Mouse (Mus musculus): ENCODE measurements around the gene Lefty2. TPM values are rescaled to one million over a fixed set of nuclear protein-coding genes. Genes with fewer than 3 reads are reported as not detected.
"Not testable (repeated sequence)": the region's sequence is repeated elsewhere in the genome, so short reads cannot be mapped to it uniquely, and the experiment has no call there.

The Lefty2 gene
- polyA plus RNA-seq, 1 experiment = not detected

DNA sequence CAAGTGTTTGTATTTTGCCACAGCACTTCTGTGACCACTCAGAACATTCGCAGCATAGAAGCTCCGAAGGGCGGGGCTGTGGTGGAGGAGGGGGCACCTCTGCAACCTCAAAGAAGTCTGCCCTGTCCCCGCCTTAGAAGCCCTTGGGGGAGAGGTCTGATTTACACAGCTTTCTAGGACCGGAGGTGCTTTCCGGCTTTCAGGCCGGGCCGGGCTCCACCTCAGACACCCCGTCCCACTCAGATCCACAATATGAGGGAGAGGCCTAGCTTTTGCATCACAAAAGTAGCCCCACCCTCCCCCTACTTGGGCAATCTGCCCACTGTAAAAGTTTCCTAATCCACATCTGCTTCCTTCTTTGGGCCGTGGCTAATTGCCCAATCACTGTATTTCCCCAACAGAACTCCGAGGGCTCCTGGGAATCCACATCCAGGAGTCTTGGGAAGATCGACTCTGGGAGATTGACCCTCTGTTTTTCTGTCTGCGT lies 4.3 kb upstream of the Lefty2 start:
- Histone ChIP-seq H3K27me3 (ENCODE audit: control insufficient read depth, insufficient read depth, insufficient read length) (peaks cover 20% of the 10 kb centered on the region), H3ac (ENCODE audit: control insufficient read depth, insufficient read length, low read depth) (no peak overlapping the region), H3K79me2 (ENCODE audit: control insufficient read depth, insufficient read depth) (no peaks in the 10 kb centered on the region), H3K4me3 (ENCODE audit: insufficient read depth, poor library complexity, severe bottlenecking) (no peak overlapping the region), H3K79me3 (ENCODE audit: low read depth) (no peaks in the 10 kb centered on the region), H3K36me3 (ENCODE audit: control insufficient read depth, insufficient read depth) (no peaks in the 10 kb centered on the region)
- no peak for TF ChIP-seq USF1 (IDR thresholded peaks at IDR 0.05; ENCODE audit: low read depth)
- peak; percentile 52 for TF ChIP-seq CEBPB (IDR thresholded peaks at IDR 0.05; ENCODE audit: low read depth)
- no peak for TF ChIP-seq FOSL1 (IDR thresholded peaks at IDR 0.05; ENCODE audit: insufficient read depth, low read length, poor library complexity, severe bottlenecking)
- TF ChIP-seq MYOD1 (IDR thresholded peaks at IDR 0.05; ENCODE audit: control insufficient read depth, insufficient read length, low read depth) = no peak
- TF ChIP-seq MYOG (IDR thresholded peaks at IDR 0.05; ENCODE audit: control insufficient read depth, extremely low read depth, insufficient read length) = no peak
- TF ChIP-seq MAX (IDR thresholded peaks at IDR 0.05) = no peak
- no peak for TF ChIP-seq CTCF (IDR thresholded peaks at IDR 0.05; ENCODE audit: control insufficient read depth, insufficient read depth, insufficient read length)

DNA sequence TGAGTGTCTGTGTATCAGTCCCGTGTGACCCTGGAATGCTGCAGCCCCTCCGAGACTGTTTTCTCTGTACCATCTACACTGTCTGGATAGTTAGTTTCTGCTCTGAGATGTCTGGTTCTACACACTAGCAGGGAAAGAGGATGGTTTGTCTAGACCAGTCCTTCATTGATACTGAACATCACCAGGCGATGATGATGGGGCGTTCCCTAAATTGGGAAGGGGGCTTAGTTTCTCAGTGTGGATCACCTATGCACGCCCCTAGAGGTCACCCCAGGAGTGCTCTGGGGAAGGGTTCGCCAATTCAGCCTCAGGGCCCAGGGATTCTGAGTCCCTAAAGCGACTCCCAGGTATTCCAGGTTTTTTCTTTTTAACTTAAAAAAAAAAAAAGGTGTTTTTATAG lies 3.7 kb upstream of the Lefty2 start:
- H3K79me2 ChIP-seq (ENCODE audit: control insufficient read depth, insufficient read depth) = no peaks in the 10 kb centered on the region
- no peaks in the 10 kb centered on the region for H3K36me3 ChIP-seq (ENCODE audit: control insufficient read depth, insufficient read depth)
- no peak overlapping the region for H3K4me3 ChIP-seq (ENCODE audit: insufficient read depth, poor library complexity, severe bottlenecking)
- no peak for TF ChIP-seq MAX (IDR thresholded peaks at IDR 0.05)
- no peak for TF ChIP-seq MYOG (IDR thresholded peaks at IDR 0.05; ENCODE audit: control insufficient read depth, extremely low read depth, insufficient read length)
- no peak for TF ChIP-seq FOSL1 (IDR thresholded peaks at IDR 0.05; ENCODE audit: insufficient read depth, low read length, poor library complexity, severe bottlenecking)
- TF ChIP-seq USF1 (IDR thresholded peaks at IDR 0.05; ENCODE audit: low read depth) = no peak
- TF ChIP-seq CTCF (IDR thresholded peaks at IDR 0.05; ENCODE audit: control insufficient read depth, insufficient read depth, insufficient read length) = no peak
- no peak for TF ChIP-seq MYOD1 (IDR thresholded peaks at IDR 0.05; ENCODE audit: control insufficient read depth, insufficient read length, low read depth)
- no peak for TF ChIP-seq CEBPB (IDR thresholded peaks at IDR 0.05; ENCODE audit: low read depth)
- H3K27me3 ChIP-seq (ENCODE audit: control insufficient read depth, insufficient read depth, insufficient read length) = peaks cover 22% of the 10 kb centered on the region
- no peaks in the 10 kb centered on the region for H3K79me3 ChIP-seq (ENCODE audit: low read depth)
- H3ac ChIP-seq (ENCODE audit: control insufficient read depth, insufficient read length, low read depth) = no peak overlapping the region

DNA sequence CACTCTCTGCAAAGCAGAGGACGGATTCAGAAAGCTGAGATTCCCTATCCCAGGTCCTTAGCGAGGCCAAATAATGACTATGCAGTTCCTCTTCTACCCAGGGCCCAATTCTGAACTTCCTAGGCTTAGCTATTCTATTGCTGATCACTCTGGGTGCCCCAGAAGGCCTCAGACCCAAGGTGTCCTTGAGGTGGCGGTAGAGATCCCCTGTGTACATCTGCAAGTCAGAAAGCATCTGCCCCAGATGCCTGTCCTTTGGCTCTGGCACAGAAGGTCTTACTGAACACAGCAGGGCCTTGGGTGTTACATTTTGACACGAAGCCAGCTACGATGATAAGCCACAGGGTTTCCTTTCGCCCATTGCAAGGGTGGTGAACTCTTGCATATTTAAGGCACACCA lies 3.1 kb upstream of the Lefty2 start:
- H3ac ChIP-seq (ENCODE audit: control insufficient read depth, insufficient read length, low read depth) = no peak overlapping the region
- TF ChIP-seq CTCF (IDR thresholded peaks at IDR 0.05; ENCODE audit: control insufficient read depth, insufficient read depth, insufficient read length) (no peak), USF1 (IDR thresholded peaks at IDR 0.05; ENCODE audit: low read depth) (no peak), MYOD1 (IDR thresholded peaks at IDR 0.05; ENCODE audit: control insufficient read depth, insufficient read length, low read depth) (no peak)

DNA sequence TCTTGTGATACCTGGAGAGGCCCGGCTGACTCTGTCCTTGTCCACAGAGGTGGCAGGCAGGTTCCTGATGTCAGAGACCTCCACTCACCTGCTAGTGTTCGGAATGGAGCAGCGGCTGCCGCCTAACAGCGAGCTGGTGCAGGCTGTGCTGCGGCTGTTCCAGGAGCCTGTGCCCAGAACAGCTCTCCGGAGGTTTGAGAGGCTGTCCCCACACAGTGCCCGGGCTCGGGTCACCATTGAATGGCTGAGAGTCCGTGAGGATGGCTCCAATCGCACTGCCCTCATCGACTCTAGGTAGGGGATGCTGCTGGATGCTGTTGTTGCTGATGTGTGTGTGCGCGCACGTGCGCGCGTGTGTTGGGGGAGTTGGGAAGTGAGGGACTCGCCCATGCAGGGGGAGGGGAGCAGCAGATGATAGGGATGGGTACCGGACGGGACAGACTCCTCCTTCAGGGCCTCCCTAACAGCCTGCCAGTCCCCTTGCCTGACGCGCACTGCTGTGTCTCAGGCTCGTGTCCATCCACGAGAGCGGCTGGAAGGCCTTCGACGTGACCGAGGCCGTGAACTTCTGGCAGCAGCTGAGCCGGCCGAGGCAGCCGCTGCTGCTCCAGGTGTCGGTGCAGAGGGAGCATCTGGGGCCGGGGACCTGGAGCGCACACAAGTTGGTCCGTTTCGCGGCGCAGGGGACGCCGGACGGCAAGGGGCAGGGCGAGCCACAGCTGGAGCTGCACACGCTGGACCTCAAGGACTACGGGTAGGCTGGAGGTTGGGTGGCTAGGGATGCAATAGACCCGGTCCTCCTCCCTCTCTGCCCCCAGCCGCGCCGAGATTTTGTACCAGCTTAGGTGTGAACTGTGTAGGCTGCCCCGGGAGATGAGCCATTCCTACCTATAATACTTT lies 1.4 kb downstream of the Lefty2 start:
- not testable (repeated sequence) for H3K79me3 ChIP-seq (ENCODE audit: low read depth); H3K79me2 ChIP-seq (ENCODE audit: control insufficient read depth, insufficient read depth); H3K36me3 ChIP-seq (ENCODE audit: control insufficient read depth, insufficient read depth); H3ac ChIP-seq (ENCODE audit: control insufficient read depth, insufficient read length, low read depth); H3K4me3 ChIP-seq (ENCODE audit: insufficient read depth, poor library complexity, severe bottlenecking)
- peaks cover 48% of the 10 kb centered on the region for H3K27me3 ChIP-seq (ENCODE audit: control insufficient read depth, insufficient read depth, insufficient read length)

More for the DNA sequence above, 3.1 kb upstream of the Lefty2 start:
- no peaks in the 10 kb centered on the region for H3K79me3 ChIP-seq (ENCODE audit: low read depth)
- peaks cover 25% of the 10 kb centered on the region for H3K27me3 ChIP-seq (ENCODE audit: control insufficient read depth, insufficient read depth, insufficient read length)
- no peaks in the 10 kb centered on the region for H3K79me2 ChIP-seq (ENCODE audit: control insufficient read depth, insufficient read depth)
- no peaks in the 10 kb centered on the region for H3K36me3 ChIP-seq (ENCODE audit: control insufficient read depth, insufficient read depth)
- H3K4me3 ChIP-seq (ENCODE audit: insufficient read depth, poor library complexity, severe bottlenecking) = no peak overlapping the region

DNA sequence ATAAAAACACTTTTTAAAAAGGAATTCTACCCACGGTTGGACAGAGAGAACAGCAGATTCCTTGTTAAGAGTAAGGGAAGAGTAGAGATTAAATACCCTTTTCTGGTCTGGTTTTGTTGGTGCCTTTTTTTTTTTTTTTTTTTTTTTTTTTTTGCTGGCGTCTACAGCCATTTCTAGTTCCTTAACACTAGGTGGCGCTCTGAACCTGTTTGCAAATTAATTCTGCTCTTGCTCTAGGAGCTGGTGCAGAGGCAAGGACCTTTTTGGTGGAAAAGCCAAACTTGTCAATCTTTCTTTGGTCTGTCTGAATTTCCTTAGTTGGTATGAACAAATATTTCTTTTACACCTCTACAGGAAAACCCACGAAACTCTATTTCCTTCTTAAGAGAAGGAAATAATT lies 8.2 kb downstream of the Lefty2 start:
- H3ac ChIP-seq (ENCODE audit: control insufficient read depth, insufficient read length, low read depth) = no peak overlapping the region
- H3K4me3 ChIP-seq (ENCODE audit: insufficient read depth, poor library complexity, severe bottlenecking) = no peak overlapping the region
- no peak for TF ChIP-seq MYOG (IDR thresholded peaks at IDR 0.05; ENCODE audit: control insufficient read depth, extremely low read depth, insufficient read length)
- TF ChIP-seq USF1 (IDR thresholded peaks at IDR 0.05; ENCODE audit: low read depth) = no peak
- TF ChIP-seq CEBPB (IDR thresholded peaks at IDR 0.05; ENCODE audit: low read depth) = no peak
- no peak for TF ChIP-seq MAX (IDR thresholded peaks at IDR 0.05)
- TF ChIP-seq MYOD1 (IDR thresholded peaks at IDR 0.05; ENCODE audit: control insufficient read depth, insufficient read length, low read depth) = no peak
- TF ChIP-seq CTCF (IDR thresholded peaks at IDR 0.05; ENCODE audit: control insufficient read depth, insufficient read depth, insufficient read length) = no peak
- TF ChIP-seq FOSL1 (IDR thresholded peaks at IDR 0.05; ENCODE audit: insufficient read depth, low read length, poor library complexity, severe bottlenecking) = no peak
- H3K79me2 ChIP-seq (ENCODE audit: control insufficient read depth, insufficient read depth) = peaks cover 20% of the 10 kb centered on the region
- H3K27me3 ChIP-seq (ENCODE audit: control insufficient read depth, insufficient read depth, insufficient read length) = peaks cover 16% of the 10 kb centered on the region
- H3K79me3 ChIP-seq (ENCODE audit: low read depth) = peaks cover 19% of the 10 kb centered on the region
- no peaks in the 10 kb centered on the region for H3K36me3 ChIP-seq (ENCODE audit: control insufficient read depth, insufficient read depth)

DNA sequence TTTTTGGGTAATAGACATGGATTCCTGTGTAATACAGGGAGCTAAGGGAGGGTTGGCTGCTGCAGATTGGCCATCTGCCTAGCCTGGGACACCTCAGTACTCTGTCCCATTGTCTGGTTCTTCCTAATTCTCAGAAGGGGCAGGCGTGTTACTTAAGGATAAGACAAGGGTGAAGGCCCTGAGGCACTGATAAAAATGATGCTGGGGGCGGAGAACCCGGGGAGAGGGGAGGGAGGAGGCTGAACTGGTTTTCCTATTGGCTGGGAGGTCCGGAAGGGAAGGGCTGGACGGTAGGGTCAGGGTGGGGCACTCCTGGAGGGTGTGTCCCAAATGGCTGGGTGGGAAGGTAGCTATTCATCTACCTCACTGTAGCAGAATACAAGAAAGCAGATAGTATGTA lies 10.0 kb downstream of the Lefty2 start:
- peaks cover 17% of the 10 kb centered on the region for H3K36me3 ChIP-seq (ENCODE audit: control insufficient read depth, insufficient read depth)
- peaks cover 4% of the 10 kb centered on the region for H3K27me3 ChIP-seq (ENCODE audit: control insufficient read depth, insufficient read depth, insufficient read length)
- H3K79me2 ChIP-seq (ENCODE audit: control insufficient read depth, insufficient read depth) = peaks cover 32% of the 10 kb centered on the region
- no peak overlapping the region for H3ac ChIP-seq (ENCODE audit: control insufficient read depth, insufficient read length, low read depth)
- H3K4me3 ChIP-seq (ENCODE audit: insufficient read depth, poor library complexity, severe bottlenecking) = no peak overlapping the region
- H3K79me3 ChIP-seq (ENCODE audit: low read depth) = peaks cover 23% of the 10 kb centered on the region
- TF ChIP-seq MYOG (IDR thresholded peaks at IDR 0.05; ENCODE audit: control insufficient read depth, extremely low read depth, insufficient read length) (no peak), FOSL1 (IDR thresholded peaks at IDR 0.05; ENCODE audit: insufficient read depth, low read length, poor library complexity, severe bottlenecking) (no peak), CTCF (IDR thresholded peaks at IDR 0.05; ENCODE audit: control insufficient read depth, insufficient read depth, insufficient read length) (no peak), CEBPB (IDR thresholded peaks at IDR 0.05; ENCODE audit: low read depth) (no peak), USF1 (IDR thresholded peaks at IDR 0.05; ENCODE audit: low read depth) (no peak), MYOD1 (IDR thresholded peaks at IDR 0.05; ENCODE audit: control insufficient read depth, insufficient read length, low read depth) (no peak), MAX (IDR thresholded peaks at IDR 0.05) (no peak)

All from C2C12 (cell line).